Mouse (Mus musculus) CD4-positive, CD25-positive, alpha-beta regulatory T cell, adult 4 months (primary cell): ENCODE data around the gene Slc7a7. TPM values are rescaled to one million over a fixed set of nuclear protein-coding genes. Genes with fewer than 3 reads are reported as not detected.
A peak's percentile ranks its signal among the peaks of the same experiment; 100 is the strongest.

Experiments used
- ATAC-seq: one replicate; pipeline ENCODE4 v1.8.0; 2017
- polyA plus RNA-seq, 2 experiments: library from polyadenylated mRNA; unstranded; fragments of 100-300 nt; shearing (Covaris generic); gene quantifications; one replicate each; pipeline ENCODE4 v1.2.1; 2017

The Slc7a7 gene
- polyA plus RNA-seq, 2 experiments from 2014 or later, result 1.2 to 1.3 TPM

DNA sequence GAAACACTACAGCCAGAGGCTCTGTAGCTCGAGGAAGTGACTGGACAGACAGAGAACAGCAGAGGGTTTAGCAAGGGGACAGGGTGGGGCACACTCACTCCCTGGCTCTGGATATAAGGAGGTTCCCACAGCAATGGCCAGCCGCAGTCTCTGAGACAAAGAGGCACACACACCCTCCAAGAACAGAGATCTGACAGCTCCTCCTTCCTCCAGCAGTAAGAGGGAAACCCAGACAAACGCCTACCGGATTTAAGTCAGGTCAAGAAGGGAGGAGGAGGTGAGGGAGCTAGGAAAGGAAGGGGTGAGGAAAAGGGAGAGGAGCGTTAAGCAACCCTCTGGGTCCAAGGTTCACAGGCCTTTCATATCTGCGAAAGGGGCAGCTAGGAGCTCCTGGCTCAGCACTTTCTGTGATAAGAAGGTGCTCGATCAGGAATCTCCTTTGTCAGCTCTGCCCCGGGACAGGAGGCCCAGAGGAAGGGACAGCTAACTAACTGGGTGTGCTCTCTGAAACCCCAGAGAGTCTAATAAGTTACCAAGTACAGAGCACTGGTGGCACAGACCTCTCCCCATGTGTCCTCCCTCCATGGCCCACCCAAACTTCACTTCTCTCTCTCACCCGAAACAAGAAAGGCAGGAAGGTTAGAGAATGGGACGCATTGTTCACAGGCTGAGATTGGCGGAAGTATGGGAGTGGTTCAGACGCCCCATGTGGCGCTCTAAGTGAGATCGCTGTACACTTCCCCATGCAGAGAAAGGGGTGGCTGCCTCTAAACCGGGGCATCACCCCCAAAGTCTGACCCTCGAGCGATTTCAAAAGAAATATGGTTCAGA lies 7.4 kb downstream of the Slc7a7 start:
- ATAC-seq, result no peak

GRCm38 (mm10) chr14:54409057-54409645 lies 8.4 kb downstream of the Slc7a7 start:
- ATAC-seq, result no peak

DNA sequence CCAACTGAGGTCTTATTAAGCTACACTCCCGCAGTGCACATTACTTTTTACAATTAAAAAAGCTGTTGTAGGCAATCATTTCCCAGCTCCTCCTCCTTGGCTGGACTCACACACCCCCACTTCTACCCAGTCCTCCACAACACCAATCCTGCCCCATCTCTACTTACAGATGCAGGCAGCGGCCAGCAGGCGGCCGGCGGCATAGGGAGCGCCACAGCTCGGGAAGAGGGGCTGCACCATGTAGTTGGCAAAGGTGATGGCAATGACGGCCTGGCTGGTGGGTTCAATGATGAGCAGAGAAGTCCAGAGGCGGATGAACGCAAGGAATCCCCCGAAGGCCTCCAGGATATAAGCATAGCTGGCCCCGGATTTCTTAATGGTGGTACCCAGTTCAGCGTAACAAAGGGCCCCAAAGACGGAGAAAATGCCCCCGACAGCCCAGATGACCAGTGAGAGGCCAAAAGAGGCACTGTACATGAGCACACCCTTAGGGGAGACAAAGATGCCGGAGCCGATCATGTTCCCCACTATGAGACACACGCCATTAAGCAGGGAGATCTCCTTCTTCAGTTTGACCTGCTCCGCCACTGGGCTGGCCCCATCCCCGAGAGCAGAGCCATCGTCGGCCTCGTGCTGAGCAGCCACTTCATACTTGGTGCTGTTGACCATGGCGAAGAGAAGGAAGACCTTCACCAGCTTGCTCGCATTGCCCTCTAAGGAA lies 9.1 kb downstream of the Slc7a7 start:
- ATAC-seq, result no peak

GRCm38 (mm10) chr14:54401723-54402122 lies 15.9 kb downstream of the Slc7a7 start:
- ATAC-seq, result no peak

- peak; percentile 80 for ATAC-seq
Measured at GRCm38 (mm10) chr14:54398921-54399382, 18.6 kb downstream of the Slc7a7 start.

DNA sequence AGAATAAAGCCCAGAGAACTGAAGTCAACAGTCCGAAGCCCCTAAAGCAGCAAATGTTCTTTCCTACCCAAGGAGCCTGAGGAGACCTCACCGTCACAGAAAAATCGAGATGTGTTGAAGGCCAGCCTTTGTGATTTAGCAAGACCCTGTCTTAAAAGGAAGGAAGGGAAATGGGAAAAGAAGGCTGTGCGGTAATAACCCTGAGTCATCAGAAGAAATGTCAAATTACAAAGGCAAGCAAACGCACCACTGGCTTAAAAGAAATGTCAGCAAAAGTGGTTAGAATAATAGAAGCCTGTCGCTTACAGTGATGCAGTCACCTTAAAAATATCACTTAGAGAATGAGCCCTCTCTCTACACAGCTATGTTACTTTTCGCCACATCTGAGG lies 19.1 kb downstream of the Slc7a7 start:
- peak; percentile 38 for ATAC-seq

GRCm38 (mm10) chr14:54397872-54398527 lies 19.6 kb downstream of the Slc7a7 start:
- peak; percentile 76 for ATAC-seq

GRCm38 (mm10) chr14:54396685-54397084 lies 20.9 kb downstream of the Slc7a7 start:
- ATAC-seq, result no peak

GRCm38 (mm10) chr14:54394309-54394708 lies 23.3 kb downstream of the Slc7a7 start:
- no peak for ATAC-seq

DNA sequence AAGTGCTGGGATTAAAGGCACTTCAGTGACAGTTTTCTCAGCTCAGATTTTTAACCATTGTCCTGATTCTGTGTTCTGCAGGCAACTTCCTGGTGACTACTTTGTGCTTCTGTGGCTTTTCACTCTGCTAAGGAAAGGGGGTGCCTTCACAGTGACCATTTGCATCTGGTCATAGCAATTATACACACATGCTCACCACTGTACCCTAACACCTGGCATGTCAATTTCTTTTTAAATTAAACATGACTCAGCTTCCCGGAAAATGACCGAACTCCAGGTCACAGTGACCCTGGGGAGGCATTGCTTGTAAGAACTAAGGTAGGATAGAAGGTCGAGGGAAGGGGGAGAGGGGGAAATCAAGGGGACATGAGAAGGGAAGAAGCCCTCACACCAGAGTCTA lies 23.8 kb downstream of the Slc7a7 start:
- no peak for ATAC-seq

DNA sequence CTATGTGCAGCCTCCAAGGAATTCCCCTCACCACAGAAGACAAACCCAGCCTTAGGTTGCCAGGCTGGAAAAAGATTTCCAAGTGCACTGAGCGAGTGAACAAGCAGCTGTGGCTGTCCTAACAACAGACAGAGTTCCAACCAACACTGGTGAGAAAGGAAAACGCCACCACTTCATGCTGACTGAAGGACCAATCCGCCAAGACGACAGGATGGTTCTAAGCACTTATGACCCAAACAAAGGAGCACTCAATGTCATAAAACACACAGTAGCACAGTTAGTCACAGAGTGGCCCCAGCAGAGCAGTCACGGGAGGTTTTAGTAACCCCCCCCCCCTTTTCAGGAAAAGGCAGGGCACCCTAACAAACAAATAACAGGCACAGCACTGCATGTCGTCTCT lies 26.7 kb downstream of the Slc7a7 start:
- no peak for ATAC-seq

DNA sequence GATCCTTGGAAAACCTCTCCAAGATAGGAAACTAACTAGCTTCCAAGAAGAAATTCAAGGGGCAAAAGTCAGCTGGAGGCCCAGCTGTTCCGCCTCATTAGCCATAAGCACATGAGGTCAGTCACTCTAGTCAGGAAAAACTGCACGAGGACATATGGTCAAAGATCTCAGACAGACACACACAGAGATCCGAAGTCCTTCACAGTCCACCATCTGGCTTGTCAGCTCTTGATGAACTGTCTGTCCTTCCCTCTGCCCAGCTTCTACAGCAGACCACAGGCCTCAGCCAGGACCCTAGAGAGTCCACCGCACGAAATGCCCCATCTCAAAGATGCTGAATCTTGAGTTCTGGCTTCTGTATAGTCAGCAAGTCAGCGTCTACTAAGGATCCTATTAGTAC lies 30.0 kb downstream of the Slc7a7 start:
- no peak for ATAC-seq

GRCm38 (mm10) chr14:54385968-54386618 lies 31.5 kb downstream of the Slc7a7 start:
- ATAC-seq, result no peak

DNA sequence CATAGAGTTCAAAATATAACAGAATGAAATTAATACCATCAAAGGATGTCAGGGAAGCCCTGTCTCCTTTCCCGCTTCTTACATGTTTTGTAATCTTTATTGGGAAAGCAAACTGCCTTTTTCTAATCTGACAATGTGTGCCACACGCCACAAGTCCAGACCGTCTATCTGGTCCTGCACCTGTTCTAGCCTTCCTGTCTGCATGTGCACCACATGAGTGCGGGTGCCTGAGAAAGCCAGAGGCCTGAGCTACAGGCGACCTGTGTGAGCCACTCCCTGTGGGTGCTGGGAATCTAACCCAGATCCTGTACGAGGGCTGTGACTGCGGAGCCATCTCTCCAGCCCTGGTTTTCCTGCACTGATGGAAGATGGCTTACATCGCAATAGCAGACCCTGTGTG lies 33.2 kb downstream of the Slc7a7 start:
- no peak for ATAC-seq

- no peak for ATAC-seq
Measured at GRCm38 (mm10) chr14:54383355-54383771, 34.2 kb downstream of the Slc7a7 start.

DNA sequence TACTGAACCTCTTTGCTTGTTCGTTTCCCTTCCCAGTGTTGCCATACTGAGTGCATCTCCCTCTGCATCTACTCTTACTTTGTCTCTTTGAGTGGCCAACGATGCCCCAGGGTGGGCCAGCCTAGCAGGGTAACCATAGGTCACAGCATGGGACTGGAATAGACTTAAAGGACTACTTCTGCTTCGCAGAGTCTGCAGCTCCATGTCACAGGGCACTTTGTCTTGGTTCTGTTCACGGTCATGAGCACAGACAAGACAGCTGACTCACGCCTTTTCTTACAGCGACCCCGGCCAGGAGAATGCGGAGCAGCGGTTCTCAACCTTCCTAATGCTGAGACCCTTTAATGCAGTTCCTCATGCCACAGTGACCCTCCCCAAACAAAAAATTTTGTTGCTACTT lies 34.9 kb downstream of the Slc7a7 start:
- ATAC-seq, result no peak

DNA sequence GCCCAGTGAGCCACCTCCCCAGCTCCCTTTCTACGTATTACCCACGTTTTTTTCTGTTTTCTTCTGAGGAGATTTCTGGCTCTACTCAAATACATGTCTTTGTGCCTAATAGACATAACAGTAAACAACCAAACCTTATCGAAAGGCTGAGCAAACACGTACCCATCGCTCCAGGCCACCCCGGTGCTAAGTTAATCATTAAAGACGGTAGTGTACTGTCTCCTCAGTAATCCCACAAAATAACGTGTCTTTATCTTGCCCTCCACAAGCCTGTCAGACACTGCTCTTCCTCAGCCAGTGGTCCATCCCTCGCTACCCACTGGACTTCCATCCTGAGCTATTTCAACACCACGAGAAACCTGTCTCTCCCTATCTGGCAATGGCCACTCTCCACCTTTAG lies 35.8 kb downstream of the Slc7a7 start:
- ATAC-seq, result no peak

GRCm38 (mm10) chr14:54380616-54381015 lies 37.0 kb downstream of the Slc7a7 start:
- no peak for ATAC-seq

GRCm38 (mm10) chr14:54379571-54379970 lies 38.0 kb downstream of the Slc7a7 start:
- ATAC-seq, result no peak

DNA sequence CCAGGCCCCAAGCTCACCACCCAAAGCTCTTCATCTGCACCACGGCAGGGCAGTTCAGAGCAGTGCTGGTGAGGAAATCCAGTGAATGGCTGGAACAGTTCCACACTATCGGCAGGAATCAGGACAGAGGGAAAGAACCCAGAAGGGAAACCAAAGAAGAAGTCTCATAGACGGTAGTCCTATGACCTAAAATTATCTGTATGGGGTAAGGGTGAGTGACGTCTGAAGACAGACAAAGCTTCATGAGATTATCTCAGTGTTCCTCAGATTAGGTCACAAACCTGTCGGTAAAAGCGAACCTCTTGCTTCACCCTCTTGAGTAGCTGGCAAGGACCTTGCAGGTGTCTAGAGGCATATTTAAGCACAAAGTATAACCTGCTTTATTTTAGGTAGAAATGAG lies 40.4 kb downstream of the Slc7a7 start:
- ATAC-seq, result no peak

GRCm38 (mm10) chr14:54375916-54376315 lies 41.7 kb downstream of the Slc7a7 start:
- peak; percentile 77 for ATAC-seq

GRCm38 (mm10) chr14:54372923-54373322 lies 44.7 kb downstream of the Slc7a7 start:
- ATAC-seq, result no peak
